Mouse (Mus musculus) layer of hippocampus, adult 2 months (tissue): ENCODE measurements around the gene Sipa1l3. TPM values are rescaled to one million over a fixed set of nuclear protein-coding genes. Genes with fewer than 3 reads are reported as not detected.

Experiments used
- DNase-seq, 2 experiments: peaks; one replicate each; pipeline ENCODE4 v3.0.0; 2022; ENCODE audit warnings: low spot score in 2 of 2
- H3K27ac ChIP-seq: fragments of 200-600 bp; 2 replicates; pipeline ENCODE4 v1.8.1; 2022
- H3K4me3 ChIP-seq: fragments of 200-600 bp; 2 replicates; pipeline ENCODE4 v1.8.1; 2022; ENCODE audit warnings: mild to moderate bottlenecking
- CTCF ChIP-seq: fragments of 200-600 bp; conservative IDR thresholded peaks from 2 replicates; pipeline ENCODE4 v1.8.1; 2022; ENCODE audit warnings: antibody characterized with exemption, mild to moderate bottlenecking, moderate library complexity
- total RNA-seq, 2 experiments: library from RNA; stranded (reverse); gene quantifications; 2 replicates each; pipeline ENCODE4 v1.2.3; 2021

Sipa1l3 gene
- total RNA-seq, 2 experiments from 2014 or later: 240 to 260 TPM

- no peak for TF ChIP-seq CTCF
- peak; percentile 62 to 71 for DNase-seq
- peak overlapping the region; percentile 84 for H3K27ac ChIP-seq
- no peak overlapping the region for H3K4me3 ChIP-seq
Measured at GRCm38 (mm10) chr7:29387524-29388068, 130.8 kb downstream of the Sipa1l3 start.

GRCm38 (mm10) chr7:29386349-29386748 lies 132.1 kb downstream of the Sipa1l3 start:
- Histone ChIP-seq H3K4me3 (no peak overlapping the region), H3K27ac (peak overlapping the region; percentile 84)
- no peak for TF ChIP-seq CTCF
- DNase-seq: no peak

GRCm38 (mm10) chr7:29385791-29386190 lies 132.7 kb downstream of the Sipa1l3 start:
- no peak for TF ChIP-seq CTCF
- no peak for DNase-seq
- no peak overlapping the region for H3K4me3 ChIP-seq

GRCm38 (mm10) chr7:29383255-29383654 lies 135.2 kb downstream of the Sipa1l3 start:
- H3K4me3 ChIP-seq: no peak overlapping the region
- peak in 1 of 2 experiments; percentile 89 for DNase-seq
- peak; percentile 99 for TF ChIP-seq CTCF
- peak overlapping the region; percentile 51 for H3K27ac ChIP-seq

More at GRCm38 (mm10) chr7:29385791-29386190, 132.7 kb downstream of the Sipa1l3 start:
- H3K27ac ChIP-seq: peak overlapping the region; percentile 84

- no peak for DNase-seq
- TF ChIP-seq CTCF: no peak
- H3K27ac ChIP-seq: peak overlapping the region; percentile 43
- H3K4me3 ChIP-seq: no peak overlapping the region
Measured at GRCm38 (mm10) chr7:29381466-29382040, 136.9 kb downstream of the Sipa1l3 start.

- Histone ChIP-seq H3K27ac (peak overlapping the region; percentile 56; the same call in 1 of the 2 replicates), H3K4me3 (no peak overlapping the region)
- no peak for TF ChIP-seq CTCF
- DNase-seq: no peak
Measured at GRCm38 (mm10) chr7:29374054-29374453, 144.4 kb downstream of the Sipa1l3 start.

GRCm38 (mm10) chr7:29372123-29372522 lies 146.3 kb downstream of the Sipa1l3 start:
- no peak for DNase-seq
- H3K4me3 ChIP-seq: no peak overlapping the region
- no peak overlapping the region for H3K27ac ChIP-seq
- TF ChIP-seq CTCF: no peak

- peak; percentile 64 for TF ChIP-seq CTCF
- H3K4me3 ChIP-seq: no peak overlapping the region
- DNase-seq: no peak
- no peak overlapping the region for H3K27ac ChIP-seq
Measured at GRCm38 (mm10) chr7:29370031-29370430, 148.4 kb downstream of the Sipa1l3 start.

GRCm38 (mm10) chr7:29368004-29368320 lies 150.5 kb downstream of the Sipa1l3 start:
- Histone ChIP-seq H3K4me3 (no peak overlapping the region), H3K27ac (peak overlapping the region; percentile 80)
- DNase-seq: no peak
- 0 out of 2 replicates have a peak, but pooled peaks have one; percentile 8 for TF ChIP-seq CTCF

- no peak for TF ChIP-seq CTCF
- Histone ChIP-seq H3K27ac (peak overlapping the region; percentile 80), H3K4me3 (no peak overlapping the region)
- DNase-seq: no peak
Measured at GRCm38 (mm10) chr7:29367166-29368003, 151.1 kb downstream of the Sipa1l3 start.

- no peak overlapping the region for H3K4me3 ChIP-seq
- peak; percentile 80 for TF ChIP-seq CTCF
- peak overlapping the region; percentile 73 for H3K27ac ChIP-seq
- peak; percentile 65 to 66 for DNase-seq
Measured at GRCm38 (mm10) chr7:29364052-29364451, 154.4 kb downstream of the Sipa1l3 start.

GRCm38 (mm10) chr7:29361497-29361896 lies 156.9 kb downstream of the Sipa1l3 start:
- no peak for TF ChIP-seq CTCF
- peak overlapping the region; percentile 73 for H3K27ac ChIP-seq
- H3K4me3 ChIP-seq: no peak overlapping the region
- no peak for DNase-seq

- DNase-seq: no peak
- no peak overlapping the region for H3K4me3 ChIP-seq
- no peak overlapping the region for H3K27ac ChIP-seq
- no peak for TF ChIP-seq CTCF
Measured at GRCm38 (mm10) chr7:29355406-29355805, 163.0 kb downstream of the Sipa1l3 start.
